Mouse (Mus musculus) kidney, postnatal 25 days (tissue): Measurements from ENCODE around the gene Sec24c.
A peak's percentile ranks its signal among the peaks of the same experiment; 100 is the strongest.
"Not testable (repeated sequence)": the region's sequence is repeated elsewhere in the genome, so short reads cannot be mapped to it uniquely, and the experiment has no call there.

Experiments used
- DNase-seq, 2 experiments: peaks; one replicate each; pipeline ENCODE4 v3.0.0; 2021; ENCODE audit warnings: mixed read lengths in 2 of 2

Sec24c gene

DNA sequence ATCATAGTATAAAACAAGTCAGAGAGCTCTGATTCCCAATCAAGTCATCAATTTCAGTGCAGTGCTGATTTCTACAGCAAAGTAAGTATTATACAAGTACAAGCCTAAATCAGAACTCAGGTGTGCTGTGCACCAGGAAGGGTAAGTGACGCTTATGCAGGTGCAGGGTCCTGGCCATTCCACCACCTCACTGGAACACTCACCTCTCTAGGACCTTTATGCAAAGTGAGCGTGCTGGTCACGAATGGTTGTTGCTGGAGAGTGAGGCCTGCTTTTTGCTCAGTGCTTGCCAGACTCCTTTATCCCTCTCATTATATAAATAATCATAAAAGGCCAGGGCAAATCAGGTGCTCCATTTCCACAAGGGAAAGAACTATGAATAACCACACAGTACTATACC is 26.3 kb downstream of the Sec24c start:
- DNase-seq, result no peak

DNA sequence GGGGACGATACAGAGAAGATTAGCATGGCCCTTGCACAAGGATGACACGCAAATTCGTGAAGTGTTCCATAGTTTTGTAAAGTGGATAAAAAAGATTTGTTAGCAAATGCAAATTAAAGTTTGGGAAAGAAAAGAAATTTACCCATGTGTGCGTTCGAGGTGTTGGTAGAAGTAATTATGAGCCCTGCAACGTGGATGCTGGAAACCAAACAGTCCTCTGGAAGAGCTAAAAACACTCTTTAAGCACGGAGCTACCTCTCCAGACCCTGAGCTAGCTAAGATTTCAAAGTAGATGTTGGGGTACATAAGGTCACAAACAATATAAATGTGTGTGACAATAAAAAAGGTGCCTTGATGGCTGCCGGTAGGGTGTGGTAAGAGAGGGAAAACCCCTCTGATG is 27.4 kb downstream of the Sec24c start:
- no peak for DNase-seq

DNA sequence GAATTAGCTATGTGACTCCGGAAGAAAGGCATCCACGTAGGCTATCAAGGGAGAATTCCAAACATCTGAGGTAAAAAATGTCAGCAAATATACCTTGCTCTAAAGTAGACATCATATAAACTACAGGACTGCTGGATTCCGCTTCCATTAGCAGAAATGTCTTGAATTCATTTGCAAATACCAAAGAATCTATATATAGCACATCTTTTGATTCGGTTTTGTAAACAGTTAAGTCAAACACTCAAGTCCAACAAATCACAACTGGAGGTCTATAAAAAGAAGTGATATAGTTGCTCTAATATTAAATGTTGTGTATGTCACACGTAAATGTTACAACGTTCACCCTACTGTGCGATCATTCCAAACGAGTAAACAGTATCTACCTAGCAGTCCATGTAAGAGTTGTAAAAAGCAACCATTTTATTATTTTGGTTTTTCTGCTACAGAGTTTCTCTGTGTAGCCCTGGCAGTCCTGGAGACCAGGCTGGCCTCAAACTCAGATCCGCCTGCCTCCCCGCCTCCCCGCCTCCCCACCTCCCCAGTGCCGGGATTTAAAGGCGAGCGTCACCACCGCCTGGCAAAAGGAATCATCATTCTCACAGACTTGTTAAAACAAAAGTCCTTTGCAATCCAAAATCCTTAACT is 28.1 kb downstream of the Sec24c start:
- DNase-seq, result no peak

DNA sequence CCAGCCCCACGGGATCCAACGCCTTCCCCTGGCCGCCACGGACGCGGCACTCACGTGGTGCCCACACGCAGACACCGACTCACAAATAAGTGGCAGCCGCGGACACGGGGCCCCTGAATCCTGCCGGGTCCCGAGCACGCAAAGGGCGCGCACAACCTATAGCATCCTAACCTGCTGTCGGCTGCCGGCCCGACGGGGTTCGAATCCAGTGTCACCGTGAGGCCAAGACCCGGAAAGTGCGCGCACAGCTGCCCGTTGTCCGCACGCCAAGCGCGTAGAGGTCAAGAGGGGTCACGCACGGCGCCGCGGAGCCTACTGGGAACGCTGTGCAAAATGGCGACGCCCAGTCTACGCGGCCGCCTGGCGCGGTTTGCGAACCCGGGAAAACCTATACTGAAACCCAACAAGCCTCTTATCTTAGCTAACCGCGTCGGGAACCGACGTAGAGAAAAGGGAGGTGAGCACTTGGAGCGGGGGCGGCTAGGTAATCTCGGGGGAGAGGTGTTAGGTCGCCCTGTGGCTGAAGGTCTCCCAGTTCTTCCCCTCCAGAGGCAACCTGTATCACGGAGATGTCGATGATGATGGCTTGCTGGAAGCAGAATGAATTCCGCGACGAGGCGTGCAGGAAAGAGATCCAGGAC is 28.8 kb downstream of the Sec24c start, which contains the start of gene Chchd1:
Chchd1 (plus strand) TSS at position 266 of the 641 bp plus-strand sequence.
- peak; percentile 94 for DNase-seq

DNA sequence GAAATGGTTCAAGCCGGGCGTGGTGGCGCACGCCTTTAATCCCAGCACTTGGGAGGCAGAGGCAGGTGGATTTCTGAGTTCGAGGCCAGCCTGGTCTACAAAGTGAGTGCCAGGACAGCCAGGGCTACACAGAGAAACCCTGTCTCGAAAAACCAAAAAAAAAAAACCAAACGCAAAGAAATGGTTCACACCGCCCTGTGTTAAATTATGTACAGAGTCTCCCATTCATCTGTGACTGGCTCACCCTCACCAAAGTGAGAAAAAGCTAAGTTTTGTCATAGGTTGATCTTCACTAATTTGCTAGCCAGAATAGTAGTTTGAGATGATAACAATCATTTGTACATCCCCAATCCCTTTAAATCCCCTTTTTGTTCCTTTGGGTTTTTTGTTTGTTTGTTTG is 29.4 kb downstream of the Sec24c start:
- not testable (repeated sequence) for DNase-seq

DNA sequence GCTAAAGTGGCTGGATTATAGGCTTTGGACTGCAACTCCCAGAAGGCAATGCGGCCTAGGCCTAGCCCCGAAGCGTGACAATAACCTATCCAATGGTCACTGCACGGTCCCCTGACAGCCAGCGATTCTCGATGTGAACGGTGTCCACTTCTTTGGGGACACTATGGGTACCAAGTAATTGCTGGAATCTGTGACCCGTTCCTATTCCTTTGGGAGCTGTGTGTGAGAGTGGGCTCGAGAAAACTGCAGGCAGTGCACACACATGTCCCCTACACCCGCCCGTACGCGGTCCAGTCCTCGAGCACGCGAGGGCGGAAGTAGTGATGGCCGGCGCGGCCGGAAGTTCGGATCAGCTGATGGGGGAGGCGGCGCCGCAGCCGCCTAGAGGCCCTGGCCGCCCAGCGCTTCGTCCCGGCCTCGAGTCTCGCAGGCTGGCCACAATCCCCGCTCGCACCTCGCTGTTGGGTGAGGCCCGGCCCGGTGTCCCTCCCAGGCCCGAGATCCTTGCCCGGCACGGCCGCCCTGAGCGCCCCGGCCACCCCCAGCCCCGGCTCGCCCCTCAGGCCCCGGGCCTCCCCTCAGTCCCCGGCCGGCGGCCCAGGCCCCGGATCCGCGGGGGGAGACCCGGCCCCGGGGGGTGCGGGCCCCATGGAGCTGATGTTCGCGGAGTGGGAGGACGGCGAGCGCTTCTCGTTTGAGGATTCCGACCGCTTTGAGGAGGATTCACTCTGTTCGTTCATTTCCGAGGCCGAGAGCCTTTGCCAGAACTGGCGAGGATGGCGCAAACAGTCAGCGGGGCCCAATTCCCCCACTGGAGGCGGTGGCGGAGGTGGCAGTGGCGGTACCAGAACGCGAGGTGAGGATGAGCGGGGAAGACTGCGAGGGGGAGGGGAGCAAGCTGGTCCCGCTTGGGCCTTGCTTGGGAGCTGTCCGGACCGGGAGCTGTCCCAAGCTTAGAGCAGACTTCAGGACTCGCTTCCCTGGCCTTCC is 33.4 kb downstream of the Sec24c start, which contains the start of gene Zswim8:
Zswim8 (plus strand) TSS at position 352 of the 990 bp plus-strand sequence.
- DNase-seq, result peak; percentile 89 to 96

DNA sequence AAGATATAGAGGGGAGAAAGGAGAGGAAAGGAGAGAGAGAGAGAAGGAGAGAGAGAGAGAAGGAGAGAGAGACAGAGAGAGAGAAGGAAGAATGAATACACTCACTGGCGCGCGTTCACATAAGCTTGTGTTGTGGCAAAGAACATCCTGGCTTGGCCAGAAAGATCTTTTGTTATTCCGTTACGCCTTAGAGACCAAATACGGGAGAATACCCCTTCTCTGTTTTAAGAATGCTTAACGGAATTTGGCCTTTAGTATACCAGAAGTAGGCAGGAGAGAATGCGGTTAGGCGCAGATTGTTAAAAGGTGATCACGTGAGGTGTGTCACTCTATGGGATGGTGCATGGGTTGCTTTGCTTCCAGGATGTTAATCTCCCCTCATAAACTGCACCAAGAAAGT is 34.1 kb downstream of the Sec24c start:
- DNase-seq, result no peak

DNA sequence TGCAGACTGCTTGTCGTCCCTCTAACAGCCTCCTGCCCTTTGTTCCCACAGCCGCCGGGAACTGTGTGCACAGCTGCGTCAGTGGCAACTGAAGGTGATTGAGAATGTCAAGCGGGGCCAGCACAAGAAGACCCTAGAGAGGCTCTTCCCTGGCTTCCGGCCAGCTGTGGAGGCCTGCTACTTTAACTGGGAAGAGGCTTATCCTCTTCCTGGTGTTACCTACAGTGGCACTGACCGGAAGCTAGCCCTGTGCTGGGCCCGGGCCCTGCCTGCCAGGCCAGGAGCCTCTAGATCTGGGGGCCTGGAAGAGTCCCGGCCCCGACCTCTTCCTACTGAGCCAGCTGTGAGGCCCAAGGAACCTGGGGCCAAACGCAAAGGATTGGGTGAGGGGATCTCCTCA is 39.7 kb downstream of the Sec24c start:
- DNase-seq, result no peak

DNA sequence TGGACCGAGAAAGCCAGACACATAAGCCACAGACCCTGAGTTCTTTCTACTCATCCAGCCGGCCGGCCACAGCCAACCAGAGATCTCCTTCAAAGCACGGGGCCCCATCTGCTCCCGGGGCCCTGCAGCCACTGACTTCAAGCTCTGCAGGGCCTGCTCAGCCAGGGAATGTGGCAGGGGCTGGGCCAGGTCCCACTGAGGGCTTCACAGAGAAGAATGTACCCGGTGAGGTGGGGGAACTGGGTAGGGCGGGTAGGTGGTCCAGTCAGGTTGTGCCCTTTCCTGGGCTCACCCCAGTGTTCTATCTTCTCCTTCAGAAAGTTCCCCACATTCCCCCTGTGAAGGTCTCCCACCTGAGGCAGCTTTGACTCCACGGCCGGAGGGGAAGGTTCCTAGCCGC is 44.3 kb downstream of the Sec24c start:
- DNase-seq, result no peak

DNA sequence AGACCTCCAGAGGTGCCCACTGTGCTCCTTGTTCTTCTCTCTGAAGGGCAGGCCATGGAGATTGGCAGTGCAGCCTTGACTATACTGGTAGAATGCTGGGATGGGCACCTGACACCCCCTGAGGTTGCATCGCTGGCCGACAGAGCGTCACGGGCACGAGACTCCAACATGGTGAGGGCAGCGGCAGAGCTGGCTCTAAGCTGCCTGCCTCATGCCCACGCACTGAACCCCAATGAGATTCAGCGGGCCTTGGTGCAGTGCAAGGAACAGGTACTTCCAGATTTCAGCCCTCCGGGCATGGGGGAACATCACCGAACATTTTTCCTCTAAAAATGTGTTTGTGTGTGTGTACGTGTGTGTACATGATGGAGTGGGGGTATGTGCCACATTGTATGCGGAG is 45.7 kb downstream of the Sec24c start:
- DNase-seq, result no peak

DNA sequence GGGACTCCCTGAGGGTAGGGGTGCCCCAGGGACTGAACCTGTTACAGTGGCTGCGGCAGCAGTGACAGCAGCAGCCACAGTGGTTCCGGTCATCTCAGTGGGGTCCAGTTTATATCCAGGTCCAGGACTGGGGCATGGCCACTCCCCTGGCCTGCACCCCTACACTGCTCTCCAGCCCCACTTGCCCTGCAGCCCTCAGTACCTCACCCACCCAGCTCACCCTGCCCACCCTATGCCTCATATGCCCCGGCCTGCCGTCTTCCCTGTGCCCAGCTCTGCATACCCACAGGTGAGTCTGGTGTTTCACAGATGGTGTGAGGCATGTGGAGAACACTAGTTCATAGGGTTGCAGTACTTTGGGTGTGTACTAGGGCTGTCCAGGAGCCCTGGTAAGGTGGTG is 47.3 kb downstream of the Sec24c start:
- no peak for DNase-seq

DNA sequence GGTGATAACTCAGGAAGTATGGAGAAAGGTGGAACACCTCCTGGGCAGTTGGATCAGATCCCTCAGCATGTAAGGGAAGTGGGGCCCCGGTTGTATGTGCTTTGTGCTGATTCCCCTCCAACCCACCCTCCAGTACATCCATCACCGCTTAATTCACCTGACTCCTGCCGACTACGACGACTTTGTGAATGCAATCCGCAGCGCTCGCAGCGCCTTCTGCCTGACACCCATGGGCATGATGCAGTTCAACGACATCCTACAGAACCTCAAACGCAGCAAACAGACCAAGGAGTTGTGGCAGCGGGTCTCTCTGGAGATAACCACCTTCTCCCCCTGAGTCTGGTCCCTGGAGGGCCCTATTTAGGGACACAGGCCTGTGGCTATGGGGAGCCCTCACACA is 48.9 kb downstream of the Sec24c start:
- no peak for DNase-seq

DNA sequence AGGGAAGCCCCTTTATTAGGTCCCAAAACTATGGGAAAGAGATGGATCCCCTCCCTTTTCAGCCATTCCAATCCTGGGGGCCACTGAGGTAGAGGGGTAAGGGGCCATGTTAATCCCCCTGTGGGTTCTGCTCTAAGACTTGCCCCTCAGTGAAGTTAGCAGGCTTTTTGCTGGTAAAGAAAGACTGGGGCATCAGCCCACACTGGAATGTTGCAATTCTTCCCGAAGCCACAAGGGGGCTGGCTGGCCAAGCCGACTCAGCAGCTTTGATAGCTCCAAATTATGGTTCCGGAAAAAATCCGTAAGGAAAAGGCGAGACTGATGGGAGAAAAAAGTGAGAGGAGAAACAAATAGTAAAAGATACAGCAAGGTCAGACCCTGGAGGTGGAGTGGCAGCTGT is 49.9 kb downstream of the Sec24c start:
- peak; percentile 72 to 76 for DNase-seq

DNA sequence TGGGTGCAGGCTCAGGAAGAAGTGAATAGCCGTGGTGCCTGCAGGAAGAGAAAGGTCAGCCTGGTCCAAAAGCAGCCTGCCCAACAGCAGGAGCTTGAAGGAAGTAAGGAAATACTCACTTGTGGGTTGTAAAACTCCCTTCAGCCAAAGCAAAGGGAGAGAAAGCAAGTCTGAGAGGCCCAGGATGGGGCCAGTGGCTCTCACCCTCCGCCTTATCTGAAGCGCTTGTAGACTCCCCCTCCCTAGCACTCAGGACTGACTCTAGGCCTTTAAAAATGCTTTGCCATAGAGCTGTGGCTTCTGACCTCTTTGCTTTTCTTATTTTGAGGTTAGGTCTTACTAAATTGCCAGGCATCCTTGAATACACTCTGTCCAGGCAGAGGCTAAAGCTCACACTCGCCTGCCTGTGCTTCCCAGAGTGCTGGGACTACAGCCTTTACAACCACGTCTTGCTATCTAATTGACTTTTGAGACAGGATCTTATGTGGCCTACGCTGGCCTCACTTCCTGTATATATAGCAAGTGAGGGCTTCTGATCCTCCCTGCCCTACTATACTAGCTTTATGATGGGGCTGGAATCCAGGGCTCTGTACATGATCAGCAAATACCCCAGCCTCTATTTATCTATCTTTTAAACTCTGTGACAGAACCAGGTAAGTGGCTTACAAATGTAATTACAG is 51.7 kb downstream of the Sec24c start:
- no peak for DNase-seq

DNA sequence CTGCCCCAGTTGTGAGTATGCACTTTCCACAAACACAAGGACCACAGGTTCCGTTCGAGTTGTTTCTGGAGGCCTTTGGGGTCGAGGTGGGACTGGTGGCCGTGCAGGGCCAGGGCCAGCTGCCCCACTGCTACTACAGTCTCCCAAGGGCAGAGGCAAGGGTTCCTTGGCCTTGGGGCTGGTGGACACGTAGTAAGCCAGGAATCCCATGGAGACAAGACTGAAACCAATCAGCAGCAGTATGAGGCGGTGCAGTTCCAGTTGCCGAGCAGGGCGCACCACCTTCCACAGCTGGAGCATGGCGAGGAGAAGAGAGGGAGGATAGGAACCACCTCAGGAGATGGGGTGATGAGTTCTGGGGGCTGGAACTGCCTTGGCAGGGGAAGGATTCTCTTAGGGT is 55.8 kb downstream of the Sec24c start:
- DNase-seq, result no peak

DNA sequence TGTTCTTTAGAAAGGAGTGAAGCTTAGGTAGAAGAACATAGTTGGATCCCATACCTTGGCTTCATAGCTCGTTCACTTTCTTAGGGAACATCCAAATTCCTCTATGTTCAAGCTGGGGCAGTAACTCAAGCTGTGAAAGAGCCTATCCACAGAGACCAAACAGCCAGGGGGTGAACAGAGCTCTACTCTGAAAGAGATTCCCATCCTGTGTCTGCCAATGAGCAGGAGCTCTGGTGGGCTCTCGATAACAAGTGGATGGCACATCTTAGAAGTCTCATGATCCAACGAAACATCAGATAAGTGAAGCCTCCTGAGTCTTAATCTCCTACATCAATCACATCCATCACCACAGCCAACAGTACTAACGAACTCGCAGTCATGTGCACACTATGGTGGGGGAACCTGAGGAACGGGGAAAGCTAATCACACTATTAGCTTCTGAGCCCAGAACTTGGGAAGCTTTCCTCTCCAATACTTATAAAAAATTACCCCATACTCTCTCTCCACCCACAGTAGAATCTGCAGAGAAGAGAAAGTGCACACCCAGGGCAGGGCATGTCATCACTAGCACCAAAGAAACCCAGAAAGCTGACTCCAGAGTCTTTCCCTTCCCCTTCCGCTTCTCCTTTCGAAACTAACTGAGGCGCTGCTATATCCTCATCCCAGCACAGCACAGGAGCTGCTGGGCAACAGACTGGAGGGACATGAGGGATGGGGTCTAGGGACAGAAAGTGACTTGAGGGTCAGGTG is 56.9 kb downstream of the Sec24c start:
- DNase-seq, result no peak

DNA sequence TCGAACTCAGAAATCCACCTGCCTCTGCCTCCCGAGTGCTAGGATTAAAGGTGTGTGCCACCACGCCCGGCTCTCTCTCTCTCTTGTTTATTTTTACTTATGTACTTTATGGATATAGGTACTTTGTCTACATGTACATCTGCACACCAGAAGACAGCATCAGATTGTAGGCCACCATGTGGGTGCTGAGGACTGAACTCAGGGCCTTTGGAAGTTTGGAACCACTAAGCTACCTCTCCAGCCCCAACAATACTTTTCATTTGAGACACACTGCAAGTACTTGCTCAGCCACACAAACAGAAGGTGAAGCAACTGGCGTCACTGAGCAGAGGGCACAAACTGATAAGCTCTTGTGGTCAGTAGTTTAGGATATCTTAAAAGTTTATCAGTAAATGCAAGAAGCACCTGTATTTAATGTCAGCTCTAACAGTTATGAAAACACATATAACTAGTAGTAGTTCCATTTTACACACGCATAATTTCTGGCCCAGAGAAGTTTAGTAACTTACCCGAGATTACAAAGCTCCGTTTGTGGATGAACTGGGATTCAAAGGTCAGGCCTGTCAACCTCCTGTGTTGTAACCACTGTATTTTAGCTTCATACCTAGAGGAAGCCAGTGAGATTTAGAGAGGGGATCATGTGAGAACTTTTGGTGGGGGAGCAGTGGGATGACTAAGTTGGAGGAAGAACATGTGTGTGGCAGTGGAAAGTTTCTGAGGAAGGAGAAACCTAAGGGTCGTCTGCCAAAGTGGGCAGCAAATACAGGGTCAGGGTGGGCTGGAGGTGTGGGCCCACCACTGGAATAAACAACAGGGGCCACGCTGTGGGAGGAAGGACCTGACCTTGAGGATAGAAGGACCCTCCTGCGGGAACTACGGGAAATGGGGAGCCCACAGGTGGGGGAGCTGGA is 59.2 kb downstream of the Sec24c start:
- DNase-seq, result no peak

DNA sequence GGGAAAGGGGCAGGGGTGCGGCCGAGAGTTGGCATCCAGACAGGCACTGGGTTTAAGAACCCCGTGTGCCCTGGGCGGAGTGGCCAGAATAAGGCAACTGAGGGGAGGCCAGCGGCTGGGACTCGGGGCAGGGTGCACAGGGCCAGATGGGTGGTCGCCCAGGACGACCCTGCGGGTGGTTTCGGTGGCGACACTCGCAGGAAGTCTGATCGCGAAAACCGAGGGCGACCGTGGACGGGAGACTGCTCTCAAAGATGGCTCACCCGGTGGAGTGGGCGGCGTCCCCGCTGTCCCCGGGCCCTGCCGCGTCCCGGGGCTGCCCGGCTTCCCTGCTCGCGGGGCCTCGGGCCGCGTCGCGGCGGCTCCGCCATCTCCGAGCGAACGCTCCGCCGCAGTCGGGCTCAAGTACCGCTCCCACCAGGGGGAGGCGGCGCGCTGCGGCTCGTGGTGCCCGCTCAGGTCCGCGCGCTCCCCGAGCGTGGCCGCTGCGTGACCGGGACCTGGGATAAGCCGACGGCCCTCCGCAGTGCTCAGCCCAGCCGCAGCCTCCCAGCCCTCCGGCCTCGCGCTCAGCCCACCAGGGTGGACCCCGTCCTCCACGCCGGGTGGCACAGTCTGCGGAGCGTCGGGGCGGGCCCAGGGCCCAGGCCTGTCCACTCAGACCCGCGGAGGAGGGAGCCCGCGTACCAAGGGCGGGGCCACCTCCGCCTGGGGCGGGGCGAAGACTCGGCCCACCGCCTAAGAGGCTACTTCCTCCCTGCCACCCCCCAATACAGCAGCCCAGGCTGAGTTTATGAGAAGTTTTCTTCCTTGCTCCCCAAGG is 60.1 kb downstream of the Sec24c start, which contains the start of gene Ndst2:
Ndst2 (minus strand) TSS at position 611 of the 823 bp plus-strand sequence.
- peak; percentile 88 to 94 for DNase-seq

DNA sequence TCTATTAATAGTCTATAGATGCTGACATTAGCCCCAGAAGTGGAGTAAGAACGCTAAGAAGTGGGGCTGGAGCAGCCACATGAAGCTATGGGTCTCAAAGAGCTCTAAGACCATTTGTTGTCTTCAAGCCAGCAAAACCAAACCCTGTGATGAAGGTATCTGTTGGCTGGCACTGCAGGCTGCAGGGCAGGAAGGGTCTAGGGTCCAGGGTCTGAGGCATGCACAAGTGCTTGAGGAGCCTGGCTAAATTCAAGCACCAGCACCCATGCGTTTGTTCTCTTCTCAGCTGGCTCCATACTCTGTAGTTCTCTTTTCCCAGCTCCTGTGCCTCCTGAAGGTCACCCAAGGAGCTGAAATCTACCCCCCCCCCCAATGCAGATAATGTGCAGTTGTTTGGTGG is 60.9 kb downstream of the Sec24c start:
- DNase-seq, result no peak

DNA sequence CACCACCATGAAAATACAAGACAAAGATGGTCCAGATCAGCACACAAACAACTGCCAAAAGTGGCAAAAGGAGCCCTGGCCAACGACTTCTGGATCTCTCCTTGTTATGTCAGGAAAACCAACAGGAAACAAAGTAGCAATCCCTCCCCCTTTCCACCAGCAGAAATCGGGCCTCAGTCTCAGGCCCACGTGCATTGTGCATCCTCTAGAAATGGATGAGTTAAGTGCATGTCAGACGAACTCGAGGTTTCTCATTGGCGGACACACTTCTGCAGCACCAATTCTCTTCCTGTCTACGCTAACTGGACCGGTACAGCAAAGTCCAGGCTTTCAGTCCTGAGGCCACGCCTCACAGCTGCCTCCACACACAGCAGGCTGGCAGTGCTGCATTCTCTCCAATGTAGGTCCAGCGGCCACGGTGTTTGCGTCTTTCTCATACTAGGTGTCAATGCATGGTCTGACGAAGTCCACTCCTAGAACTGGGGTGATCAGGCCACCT is 61.8 kb downstream of the Sec24c start:
- DNase-seq, result no peak
